Mouse (Mus musculus) megakaryocyte, embryonic 14.5 days (primary cell): ENCODE measurements around the gene Capg. TPM values are rescaled to one million over a fixed set of nuclear protein-coding genes. Genes with fewer than 3 reads are reported as not detected.

ENCODE experiments used
- H3K27me3 ChIP-seq: replicated peaks from 2 replicates; pipeline ENCODE3; 2012; ENCODE audit warnings: inconsistent platforms
- H3K36me3 ChIP-seq: replicated peaks from 2 replicates; pipeline ENCODE3; 2012; ENCODE audit warnings: low read length, inconsistent platforms, mixed read lengths
- H3K4me1 ChIP-seq: 2 replicates; pipeline ENCODE4 v1.6.1; 2012; ENCODE audit warnings: inconsistent platforms
- H3K4me3 ChIP-seq: replicated peaks from 2 replicates; pipeline ENCODE3; 2012; ENCODE audit warnings: moderate library complexity, mild to moderate bottlenecking, inconsistent platforms
- H3K9me3 ChIP-seq: 2 replicates; pipeline ENCODE4 v1.6.1; 2012; ENCODE audit warnings: inconsistent platforms
- FLI1 ChIP-seq: IDR thresholded peaks from 2 replicates; pipeline ENCODE4 v1.6.1; 2012; ENCODE audit warnings: low read length, inconsistent platforms, mixed read lengths
- GATA1 ChIP-seq: IDR thresholded peaks from 3 replicates; pipeline ENCODE4 v1.6.1; 2012; ENCODE audit warnings: mixed read lengths, low read length, inconsistent platforms, borderline replicate concordance
- polyA plus RNA-seq: library from polyadenylated mRNA; stranded (reverse); fragments of >175 nt; gene quantifications from 2 replicates; pipeline ENCODE4 v1.2.3, GENCODE M21; 2012; ENCODE audit warnings: low replicate concordance; ENCODE audit not compliant: insufficient read depth

Capg gene
- polyA plus RNA-seq, 1 experiment = 140 TPM

- no peak for TF ChIP-seq GATA1
- TF ChIP-seq FLI1 = no peak
- Histone ChIP-seq H3K36me3 (peaks cover 42% of the 10 kb centered on the region), H3K4me3 (no peak overlapping the region), H3K4me1 (peaks cover 62% of the 10 kb centered on the region), H3K9me3 (no peaks in the 10 kb centered on the region), H3K27me3 (no peaks in the 10 kb centered on the region)
These were observed 56.0 kb downstream of the Capg start for GRCm38 (mm10) chr6:72600216-72600615.

- Histone ChIP-seq H3K4me3 (no peak overlapping the region), H3K4me1 (peaks cover 62% of the 10 kb centered on the region), H3K9me3 (no peaks in the 10 kb centered on the region), H3K36me3 (peaks cover 48% of the 10 kb centered on the region), H3K27me3 (no peaks in the 10 kb centered on the region)
- TF ChIP-seq FLI1 (no peak), GATA1 (no peak)
These were observed 56.6 kb downstream of the Capg start for GRCm38 (mm10) chr6:72600771-72601170.

- H3K27me3 ChIP-seq = no peaks in the 10 kb centered on the region
- no peaks in the 10 kb centered on the region for H3K9me3 ChIP-seq
- peaks cover 57% of the 10 kb centered on the region for H3K36me3 ChIP-seq
- no peak overlapping the region for H3K4me3 ChIP-seq
- TF ChIP-seq GATA1 (peak; percentile 40; the same call in 1 of the 3 replicates), FLI1 (no peak)
- H3K4me1 ChIP-seq = peaks cover 57% of the 10 kb centered on the region
These were observed 57.5 kb downstream of the Capg start for GRCm38 (mm10) chr6:72601732-72602131.

- no peak for TF ChIP-seq GATA1
- TF ChIP-seq FLI1 = no peak
- H3K9me3 ChIP-seq = no peaks in the 10 kb centered on the region
- peaks cover 36% of the 10 kb centered on the region for H3K4me1 ChIP-seq
- peaks cover 81% of the 10 kb centered on the region for H3K36me3 ChIP-seq
- H3K27me3 ChIP-seq = no peaks in the 10 kb centered on the region
- H3K4me3 ChIP-seq = no peak overlapping the region
These were observed 59.9 kb downstream of the Capg start for GRCm38 (mm10) chr6:72604066-72604465.

GRCm38 (mm10) chr6:72607060-72607459 lies 62.9 kb downstream of the Capg start:
- Histone ChIP-seq H3K27me3 (no peaks in the 10 kb centered on the region), H3K4me1 (peaks cover 15% of the 10 kb centered on the region), H3K9me3 (no peaks in the 10 kb centered on the region), H3K4me3 (no peak overlapping the region), H3K36me3 (peaks cover 99% of the 10 kb centered on the region)
- no peak for TF ChIP-seq GATA1
- no peak for TF ChIP-seq FLI1

- no peaks in the 10 kb centered on the region for H3K9me3 ChIP-seq
- peaks cover 15% of the 10 kb centered on the region for H3K4me1 ChIP-seq
- peaks cover 98% of the 10 kb centered on the region for H3K36me3 ChIP-seq
- no peaks in the 10 kb centered on the region for H3K27me3 ChIP-seq
- no peak overlapping the region for H3K4me3 ChIP-seq
- TF ChIP-seq FLI1 = no peak
- TF ChIP-seq GATA1 = no peak
These were observed 63.5 kb downstream of the Capg start for GRCm38 (mm10) chr6:72607676-72608075.

- no peak overlapping the region for H3K4me3 ChIP-seq
- TF ChIP-seq FLI1 (no peak), GATA1 (no peak)
- H3K36me3 ChIP-seq = peaks cover 97% of the 10 kb centered on the region
- peaks cover 15% of the 10 kb centered on the region for H3K4me1 ChIP-seq
- no peaks in the 10 kb centered on the region for H3K9me3 ChIP-seq
- H3K27me3 ChIP-seq = no peaks in the 10 kb centered on the region
These were observed 64.5 kb downstream of the Capg start for GRCm38 (mm10) chr6:72608662-72609184.

GRCm38 (mm10) chr6:72610261-72610660 lies 66.1 kb downstream of the Capg start:
- Histone ChIP-seq H3K27me3 (no peaks in the 10 kb centered on the region), H3K9me3 (no peaks in the 10 kb centered on the region), H3K4me3 (no peak overlapping the region), H3K4me1 (peaks cover 24% of the 10 kb centered on the region), H3K36me3 (peaks cover 95% of the 10 kb centered on the region)
- TF ChIP-seq GATA1 (no peak), FLI1 (no peak)

Other genes with a start within 250 kb of the Capg start
- gene Sftpb, start 239.8 kb upstream of the Capg start, polyA plus RNA-seq = 2.7 and 3.5 TPM in 2 replicates
- 6.4 and 27.8 TPM in 2 replicates for gene Usp39, start 199.2 kb upstream of the Capg start, polyA plus RNA-seq
- gene 0610030E20Rik, start 197.1 kb upstream of the Capg start, polyA plus RNA-seq = 3.9 and 10.7 TPM in 2 replicates
- gene Tmem150a, start 188.9 kb upstream of the Capg start, polyA plus RNA-seq = 48.1 and 129 TPM in 2 replicates
- gene Rnf181, start 177.4 kb upstream of the Capg start, polyA plus RNA-seq = 64.6 and 113 TPM in 2 replicates
- gene Vamp5, start 163.9 kb upstream of the Capg start, polyA plus RNA-seq = 12.5 and 61.7 TPM in 2 replicates
- gene Vamp8, start 153.7 kb upstream of the Capg start, polyA plus RNA-seq = 31.1 and 174 TPM in 2 replicates
- gene Ggcx, start 130.1 kb upstream of the Capg start, polyA plus RNA-seq = 4.8 and 8.6 TPM in 2 replicates
- 1.6 and 17.1 TPM in 2 replicates for gene Mat2a, start 104.8 kb upstream of the Capg start, polyA plus RNA-seq
- 0.10 TPM in 1 of 2 replicates, not detected in the other for gene Sh2d6, start 22.7 kb upstream of the Capg start, polyA plus RNA-seq
- gene Elmod3, start 54.0 kb downstream of the Capg start, polyA plus RNA-seq = 11.4 and 18.4 TPM in 2 replicates
- gene Retsat, start 54.1 kb downstream of the Capg start, polyA plus RNA-seq = 7.6 and 25.6 TPM in 2 replicates
- 0.86 and 2.9 TPM in 2 replicates for gene Tgoln1, start 72.6 kb downstream of the Capg start, polyA plus RNA-seq
- gene Tcf7l1, start 244.9 kb downstream of the Capg start, polyA plus RNA-seq = 0.12 TPM in 1 of 2 replicates, not detected in the other